Mouse (Mus musculus) small intestine, adult 2 months (tissue): ENCODE data around the gene Eif3i.

Experiments used
- CTCF ChIP-seq: fragments of 200-500 bp; IDR thresholded peaks from 2 replicates; pipeline ENCODE4 v1.5.1; 2012; ENCODE audit warnings: low read depth, mild to moderate bottlenecking, control low read depth, inconsistent platforms, low read length, moderate library complexity, mixed read lengths; ENCODE audit not compliant: insufficient replicate concordance, insufficient read length; ENCODE audit errors: extremely low read depth
- POLR2A ChIP-seq: fragments of 200-500 bp; IDR thresholded peaks from 2 replicates; pipeline ENCODE4 v1.6.1; 2012; ENCODE audit warnings: low read depth, mild to moderate bottlenecking, control low read depth, inconsistent platforms, low read length, moderate library complexity

GRCm38 (mm10) chr4:129550295-129550694 lies 50.2 kb downstream of the Eif3i start:
- TF ChIP-seq CTCF (no peak), POLR2A (no peak)
